Mouse (Mus musculus) kidney, postnatal 0 days (tissue): ENCODE measurements around the gene Chst11. TPM values are rescaled to one million over a fixed set of nuclear protein-coding genes. Genes with fewer than 3 reads are reported as not detected.

Experiments used
- ATAC-seq: fragments of 200-750 bp; cut with Nextera tagmentation; replicated peaks from 2 replicates; pipeline ENCODE4 v1.8.0; 2017; ENCODE audit warnings: low read depth, moderate number of reproducible peaks, moderate TSS enrichment, moderate library complexity; ENCODE audit not compliant: low FRiP score
- DNase-seq: peaks from one replicate; pipeline ENCODE4 v3.0.0-alpha.2; 2016; ENCODE audit warnings: low spot score
- H3K27ac ChIP-seq: fragments of 300-500 bp; sonication (generic); 2 replicates; pipeline ENCODE4 v1.5.1; 2014; ENCODE audit warnings: mild to moderate bottlenecking
- H3K27me3 ChIP-seq: fragments of 300-500 bp; sonication (generic); 2 replicates; pipeline ENCODE4 v1.6.1; 2014; ENCODE audit warnings: low read length, mixed read lengths; ENCODE audit not compliant: insufficient read depth
- H3K36me3 ChIP-seq: fragments of 300-500 bp; sonication (generic); 2 replicates; pipeline ENCODE4 v1.6.1; 2014; ENCODE audit warnings: low read length, mixed read lengths; ENCODE audit not compliant: insufficient read depth
- H3K4me1 ChIP-seq: fragments of 300-500 bp; sonication (generic); replicated peaks from 2 replicates; pipeline ENCODE4 v1.6.1; 2014; ENCODE audit warnings: antibody characterized with exemption, low read length, mixed read lengths; ENCODE audit not compliant: insufficient read depth
- H3K4me2 ChIP-seq: fragments of 300-500 bp; sonication (generic); 2 replicates; pipeline ENCODE4 v1.6.1; 2014; ENCODE audit warnings: mild to moderate bottlenecking, low read length, moderate library complexity, mixed read lengths
- H3K4me3 ChIP-seq: fragments of 300-500 bp; sonication (generic); replicated peaks from 2 replicates; pipeline ENCODE4 v1.5.1; 2014; ENCODE audit warnings: low read depth, low read length
- H3K9ac ChIP-seq: fragments of 300-500 bp; sonication (generic); 2 replicates; pipeline ENCODE4 v1.6.1; 2014; ENCODE audit warnings: low read depth, low read length
- H3K9me3 ChIP-seq: fragments of 300-500 bp; sonication (generic); replicated peaks from 2 replicates; pipeline ENCODE4 v1.6.1; 2016; ENCODE audit warnings: low read length, inconsistent platforms, mixed read lengths
- CTCF ChIP-seq: IDR thresholded peaks from 2 replicates; pipeline ENCODE4 v1.5.1; 2016; ENCODE audit warnings: antibody characterized with exemption, low read depth, mild to moderate bottlenecking, moderate library complexity
- WGBS: fragments of 180-500 bp; shearing (Covaris S2); extraction: QIAGEN DNeasy Blood & Tissue Kit; methylation state at CpG from one replicate; pipeline ENCODE4 v1.1.7; 2014; 5-methylcytosine and 5-hydroxymethylcytosine counted together
- polyA plus RNA-seq: library from polyadenylated mRNA; unstranded; fragments of >200 nt; fragmentation: Nextera tagmentation; extraction: Ambion mirVana; gene quantifications from 2 replicates; pipeline ENCODE4 v1.2.1, GENCODE M21; 2015

Gene Chst11
- polyA plus RNA-seq, 1 experiment from 2014 or later = 2.9 TPM

DNA sequence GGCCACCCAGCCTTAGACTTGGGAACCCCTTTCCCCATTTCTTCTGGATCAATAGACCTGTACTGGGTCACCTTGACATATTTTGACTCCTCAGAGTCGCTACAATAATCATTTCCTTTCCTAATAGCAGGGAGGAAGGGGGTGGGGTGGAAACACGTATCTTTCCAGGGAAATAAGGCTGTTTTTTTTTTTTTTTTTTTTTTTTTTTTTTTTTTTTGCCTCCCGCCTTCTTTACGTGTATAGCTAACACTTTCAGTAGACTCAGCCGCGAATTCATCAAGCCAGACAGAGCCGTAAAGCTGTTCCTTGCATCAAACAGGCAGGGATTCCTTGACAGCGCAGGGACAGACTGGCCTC is 1.7 kb downstream of the Chst11 start:
- 13% methylated on average over 8 of the region's 8 CpGs for WGBS
- Histone ChIP-seq H3K27me3 (no peaks in the 10 kb centered on the region), H3K36me3 (no peaks in the 10 kb centered on the region), H3K4me3 (peak overlapping the region; percentile 60), H3K4me2 (peak overlapping the region; percentile 95), H3K9ac (peak overlapping the region; percentile 70; the same call in 1 of the 2 replicates), H3K4me1 (peaks cover 36% of the 10 kb centered on the region), H3K27ac (no peak overlapping the region), H3K9me3 (no peaks in the 10 kb centered on the region)
- ATAC-seq (no peak), DNase-seq (no peak)
- no peak for TF ChIP-seq CTCF

DNA sequence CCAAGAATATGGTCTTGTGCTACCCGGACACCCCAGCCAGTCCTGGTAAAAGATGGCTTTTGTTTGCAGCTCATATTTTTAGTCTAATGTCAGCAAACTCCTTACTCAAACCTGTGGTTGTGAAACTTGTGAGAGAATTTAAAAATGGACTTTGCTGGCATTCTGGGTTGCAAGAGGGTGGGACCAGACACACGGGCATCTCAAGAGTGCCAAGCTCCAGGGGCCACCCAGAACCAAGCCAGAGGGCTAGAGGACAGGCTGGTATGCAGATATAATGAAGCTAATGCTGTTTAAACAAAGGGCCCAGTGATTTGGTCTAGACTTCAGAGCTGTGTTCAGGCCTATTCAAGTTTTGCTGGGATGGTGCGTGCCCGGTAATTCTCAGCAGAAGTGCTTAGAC is 2.1 kb downstream of the Chst11 start:
- Histone ChIP-seq H3K36me3 (no peaks in the 10 kb centered on the region), H3K4me2 (peak overlapping the region; percentile 95), H3K27me3 (no peaks in the 10 kb centered on the region), H3K4me3 (peak overlapping the region; percentile 60), H3K9ac (no peak overlapping the region; the same call in 1 of the 2 replicates), H3K4me1 (peaks cover 36% of the 10 kb centered on the region), H3K27ac (no peak overlapping the region), H3K9me3 (no peaks in the 10 kb centered on the region)
- no peak for TF ChIP-seq CTCF
- 41% methylated on average over 4 of the region's 4 CpGs for WGBS
- DNase-seq (no peak), ATAC-seq (no peak)

DNA sequence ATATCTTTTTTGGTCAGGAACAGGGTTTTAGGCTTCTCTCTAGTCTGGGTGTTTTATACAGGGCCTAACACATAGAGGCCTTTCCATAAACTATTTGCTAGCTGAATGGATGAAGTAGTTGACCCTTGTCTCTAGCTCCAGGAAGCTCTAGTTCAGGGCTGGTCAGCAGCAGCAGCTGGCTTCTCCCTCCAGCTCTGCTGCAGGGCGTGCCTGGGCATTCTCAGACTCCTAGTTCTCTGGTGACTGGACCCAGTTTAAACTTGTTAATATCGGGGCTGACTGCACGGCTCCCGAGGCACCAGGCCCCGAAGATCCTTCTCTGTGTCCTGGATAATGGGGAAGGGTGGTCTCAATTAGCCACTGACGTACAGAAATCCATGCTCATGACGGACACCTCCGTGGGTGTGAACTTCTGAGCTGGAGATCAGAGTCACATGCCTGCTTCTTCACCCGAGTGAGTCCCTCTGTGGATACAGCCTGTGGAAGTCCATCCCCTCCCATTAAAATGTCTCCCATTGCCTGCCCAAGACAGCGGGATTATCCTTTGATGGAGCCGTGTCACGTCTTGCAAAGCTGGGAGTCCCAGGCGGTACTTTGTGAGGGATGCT is 4.2 kb downstream of the Chst11 start:
- Histone ChIP-seq H3K4me3 (no peak overlapping the region), H3K4me2 (peak overlapping the region; percentile 8; the same call in 1 of the 2 replicates), H3K9me3 (no peaks in the 10 kb centered on the region), H3K9ac (no peak overlapping the region), H3K27me3 (no peaks in the 10 kb centered on the region), H3K36me3 (no peaks in the 10 kb centered on the region), H3K27ac (peak overlapping the region; percentile 63), H3K4me1 (peaks cover 34% of the 10 kb centered on the region)
- TF ChIP-seq CTCF = no peak
- DNase-seq (peak; percentile 47), ATAC-seq (peak; percentile 27)
- WGBS = 50% methylated on average over 13 of the region's 13 CpGs

DNA sequence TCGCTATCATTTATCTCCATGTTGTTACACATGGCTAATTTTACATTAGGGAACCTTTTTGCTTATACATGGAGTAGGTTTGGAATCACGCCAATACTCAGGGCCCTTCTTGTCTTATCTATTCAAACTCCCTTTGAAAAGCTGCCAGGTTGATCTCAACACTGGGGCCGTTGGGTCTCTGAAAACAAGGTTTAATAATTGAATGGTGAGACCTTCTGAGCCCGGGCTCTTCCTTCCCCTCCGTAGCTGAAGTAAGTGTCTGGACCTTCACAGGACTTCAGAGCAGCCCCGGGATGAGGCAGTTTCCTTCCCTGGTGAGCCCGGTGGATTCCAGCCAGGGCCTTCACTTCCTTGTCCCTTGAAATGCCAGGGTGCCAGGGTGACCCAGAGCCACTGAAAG is 5.6 kb downstream of the Chst11 start:
- H3K27me3 ChIP-seq = no peaks in the 10 kb centered on the region
- no peak for TF ChIP-seq CTCF
- H3K4me3 ChIP-seq = no peak overlapping the region
- H3K9me3 ChIP-seq = no peaks in the 10 kb centered on the region
- no peak overlapping the region; the same call in 1 of the 2 replicates for H3K4me2 ChIP-seq
- peak overlapping the region; percentile 13; the same call in 1 of the 2 replicates for H3K27ac ChIP-seq
- H3K9ac ChIP-seq = no peak overlapping the region
- no peaks in the 10 kb centered on the region for H3K36me3 ChIP-seq
- DNase-seq (peak; percentile 39), ATAC-seq (no peak)
- peaks cover 32% of the 10 kb centered on the region for H3K4me1 ChIP-seq
- 29% methylated on average over 7 of the region's 7 CpGs for WGBS

DNA sequence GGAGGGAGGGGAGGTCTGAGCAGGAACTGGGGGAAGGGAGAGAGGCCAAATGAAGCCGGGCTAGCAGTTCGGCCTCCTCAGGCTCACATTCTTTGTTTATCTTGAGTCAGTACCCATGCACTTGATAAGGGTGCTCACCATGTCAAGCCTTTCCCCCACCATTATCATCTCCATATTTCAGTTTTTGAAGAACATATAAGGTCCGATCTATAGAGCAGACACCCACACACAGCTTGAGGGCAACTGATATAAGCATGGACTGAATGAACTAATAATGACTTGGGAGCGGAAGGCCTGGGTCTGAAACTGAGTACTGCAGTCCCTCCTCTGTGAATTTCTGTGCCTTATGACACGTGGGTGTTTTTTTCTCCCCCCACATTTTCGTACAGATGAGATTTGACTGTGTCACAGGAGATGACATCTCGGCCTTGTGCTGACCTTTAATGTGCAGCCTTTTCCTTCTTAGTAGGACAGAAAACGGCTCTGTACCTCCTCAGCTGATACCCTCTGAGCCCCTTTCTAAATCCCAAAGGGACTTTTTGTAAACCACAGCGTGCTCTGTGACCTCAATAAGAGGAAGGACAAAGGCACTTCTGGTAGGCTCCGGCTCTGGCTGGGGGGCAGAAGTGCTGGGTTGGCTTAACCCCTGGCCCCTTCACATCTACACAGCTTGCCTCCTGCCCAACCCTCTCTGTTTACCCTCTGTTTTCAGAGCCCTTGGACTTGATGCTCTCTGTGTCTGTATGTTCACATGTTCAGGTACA is 6.6 kb downstream of the Chst11 start:
- ATAC-seq = no peak
- no peak for DNase-seq
- Histone ChIP-seq H3K9me3 (no peaks in the 10 kb centered on the region), H3K27ac (no peak overlapping the region), H3K36me3 (no peaks in the 10 kb centered on the region), H3K4me3 (no peak overlapping the region), H3K9ac (no peak overlapping the region), H3K27me3 (no peaks in the 10 kb centered on the region), H3K4me1 (peaks cover 27% of the 10 kb centered on the region), H3K4me2 (no peak overlapping the region)
- WGBS = 47% methylated on average over 10 of the region's 10 CpGs
- no peak for TF ChIP-seq CTCF

DNA sequence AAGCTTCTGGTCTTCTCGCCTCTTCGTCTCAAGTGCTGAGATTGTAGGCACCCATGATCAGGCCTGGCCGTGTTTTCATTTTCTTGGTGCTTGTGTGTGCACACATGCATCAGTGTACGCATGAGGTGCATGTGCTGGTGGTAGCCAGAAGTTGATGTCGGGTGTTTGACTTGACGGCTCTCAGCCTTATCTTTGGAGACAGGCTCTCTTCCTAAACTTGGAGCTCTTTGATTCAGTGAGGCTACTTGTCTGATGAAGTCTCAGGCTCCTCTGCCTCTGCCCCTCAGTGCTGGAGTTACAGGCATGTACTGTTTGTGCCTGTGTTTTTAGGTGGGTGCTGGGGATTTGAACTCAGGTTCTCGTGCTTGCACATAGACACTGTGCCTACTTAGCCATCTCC is 9.0 kb downstream of the Chst11 start:
- Histone ChIP-seq H3K4me2 (no peak overlapping the region), H3K4me3 (no peak overlapping the region), H3K36me3 (no peaks in the 10 kb centered on the region), H3K4me1 (peaks cover 23% of the 10 kb centered on the region; the same call in 1 of the 2 replicates), H3K9me3 (no peaks in the 10 kb centered on the region), H3K9ac (no peak overlapping the region), H3K27ac (no peak overlapping the region), H3K27me3 (no peaks in the 10 kb centered on the region)
- no peak for TF ChIP-seq CTCF
- DNase-seq (no peak), ATAC-seq (no peak)
- WGBS = 96% methylated on average over 7 of the region's 7 CpGs
